Mouse (Mus musculus) neural tube, embryonic 15.5 days (tissue): ENCODE measurements at regions not wholly inside any gene's neighbourhood (a gene's known extent, or its start where the extent isn't known, plus 50 kb on each side); places are given as distances from the start of the nearest gene placed in this dataset.

ENCODE experiments used
- ATAC-seq: fragments of 200-750 bp; cut with Nextera tagmentation; 2 replicates; pipeline ENCODE4 v1.8.0; 2017; ENCODE audit warnings: mild to moderate bottlenecking, moderate TSS enrichment, moderate library complexity; ENCODE audit not compliant: low FRiP score
- H3K27ac ChIP-seq: fragments of 300-500 bp; sonication (generic); replicated peaks from 2 replicates; pipeline ENCODE4 v1.5.1; 2015; ENCODE audit warnings: mild to moderate bottlenecking, inconsistent platforms
- H3K27me3 ChIP-seq: fragments of 300-500 bp; sonication (generic); replicated peaks from 2 replicates; pipeline ENCODE4 v1.6.1; 2015; ENCODE audit warnings: inconsistent platforms
- H3K36me3 ChIP-seq: fragments of 300-500 bp; sonication (generic); 2 replicates; pipeline ENCODE4 v1.6.1; 2015; ENCODE audit warnings: inconsistent platforms
- H3K4me1 ChIP-seq: fragments of 300-500 bp; sonication (generic); 2 replicates; pipeline ENCODE4 v1.6.1; 2015; ENCODE audit warnings: inconsistent platforms
- H3K4me2 ChIP-seq: fragments of 300-500 bp; sonication (generic); 2 replicates; pipeline ENCODE4 v1.6.1; 2015; ENCODE audit warnings: inconsistent platforms, mild to moderate bottlenecking, moderate library complexity
- H3K4me3 ChIP-seq: fragments of 300-500 bp; sonication (generic); replicated peaks from 2 replicates; pipeline ENCODE4 v1.5.1; 2015; ENCODE audit warnings: mild to moderate bottlenecking, inconsistent platforms
- H3K9ac ChIP-seq: fragments of 300-500 bp; sonication (generic); replicated peaks from 2 replicates; pipeline ENCODE4 v1.6.1; 2015; ENCODE audit warnings: mild to moderate bottlenecking, inconsistent platforms
- H3K9me3 ChIP-seq: fragments of 300-500 bp; sonication (generic); replicated peaks from 2 replicates; pipeline ENCODE4 v1.6.1; 2016; ENCODE audit warnings: inconsistent platforms
- WGBS: fragments of 180-500 bp; shearing (Covaris S2); methylation state at CpG from one replicate; pipeline ENCODE4 v1.1.7; 2015; ENCODE audit warnings: mixed read lengths; 5-methylcytosine and 5-hydroxymethylcytosine counted together

- WGBS, result 86% methylated on average over 1 of the region's 1 CpGs
- no peaks in the 10 kb centered on the region for H3K36me3 ChIP-seq
- peaks cover 14% of the 10 kb centered on the region for H3K4me1 ChIP-seq
- H3K9me3 ChIP-seq, result no peaks in the 10 kb centered on the region
- H3K27me3 ChIP-seq, result no peaks in the 10 kb centered on the region
- no peak overlapping the region for H3K4me3 ChIP-seq
- no peak overlapping the region for H3K4me2 ChIP-seq
- ATAC-seq, result no peak
- no peak overlapping the region for H3K9ac ChIP-seq
- no peak overlapping the region for H3K27ac ChIP-seq
These were observed 164.9 kb downstream of the Ppp4r2 start for GRCm38 (mm10) chr6:100998285-100998684.

- no peak for ATAC-seq
- Histone ChIP-seq H3K9me3 (no peaks in the 10 kb centered on the region), H3K36me3 (no peaks in the 10 kb centered on the region), H3K4me2 (no peak overlapping the region), H3K27ac (no peak overlapping the region), H3K27me3 (no peaks in the 10 kb centered on the region), H3K4me3 (no peak overlapping the region), H3K4me1 (peaks cover 6% of the 10 kb centered on the region), H3K9ac (no peak overlapping the region)
- 81% methylated on average over 1 of the region's 1 CpGs for WGBS
These were observed 170.5 kb downstream of the Ppp4r2 start for GRCm38 (mm10) chr6:101003901-101004300.

DNA sequence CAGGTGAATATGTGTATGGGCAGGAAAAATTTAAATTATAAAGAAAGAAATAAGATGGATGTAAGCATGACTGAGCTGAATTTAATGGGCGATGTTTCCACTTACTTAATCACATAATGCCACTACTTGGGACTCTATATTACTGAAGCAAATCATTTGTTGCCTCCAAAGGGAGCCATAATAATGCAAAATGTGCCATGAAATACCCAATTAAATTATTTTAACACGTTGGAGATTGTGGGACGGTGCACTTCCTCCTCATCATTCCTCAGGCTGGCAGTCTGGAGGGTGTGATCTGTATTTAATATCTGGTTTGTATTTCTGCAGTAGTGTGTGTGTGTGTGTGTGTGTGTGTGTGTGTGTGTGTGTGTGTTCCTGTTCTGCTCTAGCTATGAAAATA lies 188.2 kb downstream of the Ppp4r2 start:
- Histone ChIP-seq H3K4me2 (no peak overlapping the region), H3K27ac (no peak overlapping the region), H3K4me3 (no peak overlapping the region), H3K4me1 (peaks cover 11% of the 10 kb centered on the region), H3K9me3 (no peaks in the 10 kb centered on the region), H3K36me3 (no peaks in the 10 kb centered on the region), H3K9ac (no peak overlapping the region), H3K27me3 (no peaks in the 10 kb centered on the region)
- peak; percentile 89 for ATAC-seq
- 33% methylated on average over 3 of the region's 3 CpGs for whole genome bisulfite sequencing

DNA sequence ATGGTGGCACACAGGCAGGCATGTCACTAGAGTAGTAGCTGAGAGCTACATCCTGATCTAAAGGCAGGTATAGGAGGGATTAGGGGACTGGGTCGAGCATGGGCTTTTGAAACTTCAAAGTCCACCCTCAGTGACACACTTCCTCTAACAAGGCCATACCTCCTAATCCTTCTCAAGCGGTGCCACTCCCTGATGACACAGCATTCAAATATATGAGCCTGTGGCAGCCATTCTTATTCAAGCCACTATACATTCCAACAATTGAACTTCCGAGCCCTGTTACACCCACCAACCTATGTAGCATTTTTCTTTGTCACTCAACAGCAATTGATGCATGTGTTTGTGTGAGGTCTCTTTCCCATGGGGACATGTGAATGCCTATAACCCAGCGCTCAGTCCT lies 192.4 kb downstream of the Ppp4r2 start:
- Histone ChIP-seq H3K27ac (no peak overlapping the region), H3K36me3 (no peaks in the 10 kb centered on the region), H3K9ac (no peak overlapping the region), H3K4me2 (no peak overlapping the region), H3K27me3 (no peaks in the 10 kb centered on the region), H3K9me3 (no peaks in the 10 kb centered on the region), H3K4me3 (no peak overlapping the region), H3K4me1 (peaks cover 16% of the 10 kb centered on the region)
- no peak for ATAC-seq
- 91% methylated on average over 4 of the region's 4 CpGs for WGBS

GRCm38 (mm10) chr6:101027462-101027861 lies 194.0 kb downstream of the Ppp4r2 start:
- Histone ChIP-seq H3K36me3 (no peaks in the 10 kb centered on the region), H3K4me1 (peaks cover 9% of the 10 kb centered on the region), H3K9ac (no peak overlapping the region), H3K4me2 (no peak overlapping the region), H3K9me3 (no peaks in the 10 kb centered on the region), H3K27me3 (no peaks in the 10 kb centered on the region), H3K27ac (no peak overlapping the region), H3K4me3 (no peak overlapping the region)
- whole genome bisulfite sequencing, result 55% methylated on average over 10 of the region's 10 CpGs
- no peak; the same call in 1 of the 2 replicates for ATAC-seq

DNA sequence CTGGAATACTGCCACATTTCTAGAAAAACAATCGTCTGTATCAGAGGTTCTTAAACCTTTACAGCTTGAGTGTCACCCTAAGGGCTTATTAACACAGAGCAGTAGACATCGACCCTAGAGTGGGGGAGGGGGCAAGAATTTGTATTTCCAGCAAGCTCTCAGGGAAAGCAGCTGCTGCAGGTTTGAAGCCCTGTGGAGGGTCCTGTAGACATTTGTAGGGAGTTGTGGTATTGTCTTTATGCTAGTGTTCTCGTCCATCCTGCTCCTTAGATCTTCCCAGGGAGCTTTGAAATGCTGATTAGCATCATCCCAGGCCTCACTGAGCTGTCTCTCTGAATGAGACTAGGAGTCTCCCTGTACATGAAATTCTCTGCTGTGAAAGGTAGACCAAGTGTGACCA lies 196.0 kb downstream of the Ppp4r2 start:
- Histone ChIP-seq H3K9me3 (no peaks in the 10 kb centered on the region), H3K4me3 (no peak overlapping the region), H3K27me3 (no peaks in the 10 kb centered on the region), H3K9ac (no peak overlapping the region), H3K27ac (no peak overlapping the region), H3K36me3 (no peaks in the 10 kb centered on the region), H3K4me1 (peaks cover 5% of the 10 kb centered on the region; the same call in 1 of the 2 replicates), H3K4me2 (no peak overlapping the region)
- WGBS, result 10% methylated on average over 3 of the region's 3 CpGs
- no peak for ATAC-seq

- Histone ChIP-seq H3K27ac (no peak overlapping the region), H3K36me3 (no peaks in the 10 kb centered on the region), H3K9me3 (no peaks in the 10 kb centered on the region), H3K27me3 (no peaks in the 10 kb centered on the region), H3K4me1 (peaks cover 5% of the 10 kb centered on the region; the same call in 1 of the 2 replicates), H3K4me3 (no peak overlapping the region), H3K9ac (no peak overlapping the region), H3K4me2 (no peak overlapping the region)
- WGBS, result 76% methylated on average over 13 of the region's 13 CpGs
- no peak; the same call in 1 of the 2 replicates for ATAC-seq
These were observed 197.2 kb downstream of the Ppp4r2 start for GRCm38 (mm10) chr6:101030451-101031125.

DNA sequence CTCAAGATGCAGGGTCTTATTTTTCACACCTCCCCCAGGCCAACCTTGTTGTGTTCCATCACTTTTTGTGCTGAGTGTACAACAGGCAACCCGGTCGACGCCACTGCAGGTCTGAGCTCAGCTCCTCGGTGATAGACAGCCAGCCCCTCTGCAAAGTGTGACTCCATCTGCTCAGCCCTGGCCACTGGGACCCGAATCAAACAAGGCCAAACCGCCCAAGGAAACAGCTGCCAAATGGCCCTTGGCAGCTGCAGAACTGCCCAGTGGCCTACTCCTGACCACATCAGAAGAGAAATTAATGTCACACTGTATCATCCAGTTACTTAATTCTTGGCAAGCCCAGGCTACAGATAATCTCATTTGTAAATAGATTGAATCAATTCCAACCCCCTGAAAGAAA lies 213.3 kb downstream of the Ppp4r2 start:
- Histone ChIP-seq H3K4me3 (no peak overlapping the region), H3K4me2 (no peak overlapping the region), H3K9ac (no peak overlapping the region), H3K9me3 (no peaks in the 10 kb centered on the region), H3K27ac (no peak overlapping the region), H3K4me1 (peaks cover 6% of the 10 kb centered on the region), H3K36me3 (no peaks in the 10 kb centered on the region), H3K27me3 (no peaks in the 10 kb centered on the region)
- no peak for ATAC-seq
- 71% methylated on average over 6 of the region's 6 CpGs for WGBS

DNA sequence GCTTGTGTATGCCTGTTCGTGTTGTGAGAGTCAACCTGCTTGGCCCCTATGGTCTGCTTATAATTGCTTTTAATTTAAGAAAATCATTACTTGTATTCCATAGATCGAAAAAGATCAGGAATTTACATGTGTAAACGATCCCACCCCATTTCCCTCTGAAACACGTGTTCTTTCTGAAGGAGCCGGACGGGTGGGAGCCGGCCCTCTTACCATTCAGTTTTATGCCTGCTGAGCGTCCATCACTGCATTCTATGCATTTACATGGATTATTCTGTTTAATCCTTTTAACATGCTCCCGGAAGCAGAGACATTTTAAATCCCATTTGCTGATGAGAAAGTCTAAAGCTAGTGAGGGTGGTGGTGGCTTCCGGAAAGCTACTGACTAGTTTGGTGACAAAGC lies 213.8 kb downstream of the Ppp4r2 start:
- H3K27ac ChIP-seq, result no peak overlapping the region
- no peak overlapping the region for H3K4me3 ChIP-seq
- no peak for ATAC-seq
- H3K27me3 ChIP-seq, result no peaks in the 10 kb centered on the region
- no peaks in the 10 kb centered on the region for H3K36me3 ChIP-seq
- no peaks in the 10 kb centered on the region for H3K9me3 ChIP-seq
- 85% methylated on average over 10 of the region's 10 CpGs for WGBS
- no peak overlapping the region for H3K4me2 ChIP-seq
- peaks cover 6% of the 10 kb centered on the region for H3K4me1 ChIP-seq
- no peak overlapping the region for H3K9ac ChIP-seq

- H3K4me1 ChIP-seq, result peaks cover 6% of the 10 kb centered on the region
- H3K27ac ChIP-seq, result no peak overlapping the region
- ATAC-seq, result no peak
- 47% methylated on average over 1 of the region's 1 CpGs for WGBS
- H3K36me3 ChIP-seq, result no peaks in the 10 kb centered on the region
- no peak overlapping the region for H3K9ac ChIP-seq
- H3K4me3 ChIP-seq, result no peak overlapping the region
- H3K9me3 ChIP-seq, result no peaks in the 10 kb centered on the region
- 0 out of 2 replicates have a peak overlapping the region, but pooled peaks have one; percentile 1 for H3K4me2 ChIP-seq
- no peaks in the 10 kb centered on the region for H3K27me3 ChIP-seq
These were observed 215.0 kb downstream of the Ppp4r2 start for GRCm38 (mm10) chr6:101048431-101048830.

GRCm38 (mm10) chr6:101048836-101049361 lies 215.5 kb downstream of the Ppp4r2 start:
- no peaks in the 10 kb centered on the region for H3K36me3 ChIP-seq
- H3K4me3 ChIP-seq, result no peak overlapping the region
- H3K27me3 ChIP-seq, result no peaks in the 10 kb centered on the region
- H3K9me3 ChIP-seq, result no peaks in the 10 kb centered on the region
- H3K9ac ChIP-seq, result no peak overlapping the region
- peaks cover 6% of the 10 kb centered on the region for H3K4me1 ChIP-seq
- ATAC-seq, result no peak
- H3K27ac ChIP-seq, result no peak overlapping the region
- WGBS, result 32% methylated on average over 15 of the region's 15 CpGs
- 0 out of 2 replicates have a peak overlapping the region, but pooled peaks have one; percentile 1 for H3K4me2 ChIP-seq

DNA sequence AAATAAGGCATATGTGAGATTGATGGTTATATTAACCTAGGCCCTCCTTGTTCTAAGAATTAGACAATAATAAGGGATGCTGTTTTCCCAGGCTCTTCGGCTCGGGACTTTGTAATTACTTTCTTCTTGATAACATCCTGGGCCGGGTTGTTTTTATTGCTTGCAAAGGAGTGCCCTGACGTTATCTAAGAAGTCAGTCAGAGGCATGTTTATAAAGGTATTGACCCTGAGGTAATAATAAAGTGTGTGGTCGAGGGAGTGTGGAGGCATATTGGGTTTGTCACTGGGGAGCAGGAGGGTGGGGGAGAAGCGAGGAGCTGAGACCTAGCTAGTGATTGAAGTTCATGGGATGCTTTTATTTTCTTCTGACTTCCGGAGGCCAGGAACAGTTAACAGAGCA lies 221.5 kb downstream of the Ppp4r2 start:
- Histone ChIP-seq H3K27ac (no peak overlapping the region), H3K4me3 (no peak overlapping the region), H3K4me1 (peaks cover 7% of the 10 kb centered on the region), H3K9ac (no peak overlapping the region), H3K9me3 (no peaks in the 10 kb centered on the region), H3K27me3 (0 out of 2 replicates have a peak, but pooled peaks cover 3% of the 10 kb centered on the region), H3K36me3 (no peaks in the 10 kb centered on the region), H3K4me2 (no peak overlapping the region)
- ATAC-seq, result no peak
- WGBS, result 47% methylated on average over 7 of the region's 7 CpGs
